Mouse (Mus musculus): ENCODE measurements at regions not wholly inside any gene's neighbourhood (a gene's known extent, or its start where the extent isn't known, plus 50 kb on each side); places are given as distances from the start of the nearest gene placed in this dataset.

GRCm38 (mm10) chr16:50508673-50509528 lies 76.7 kb upstream of the Bbx start:
- H3K27me3 ChIP-seq (replicated peaks; ENCODE audit: insufficient read depth, low read length), result no peaks in the 10 kb centered on the region
- no peaks in the 10 kb centered on the region for H3K9me3 ChIP-seq (ENCODE audit: low read length)
- DNase-seq (ENCODE audit: low spot score) (no peak), ATAC-seq (no peak)
- no peaks in the 10 kb centered on the region for H3K4me1 ChIP-seq (ENCODE audit: insufficient read depth, low read depth, low read length)
- H3K4me3 ChIP-seq (ENCODE audit: low read depth, low read length), result no peak overlapping the region
- H3K27ac ChIP-seq (ENCODE audit: low read length), result no peak overlapping the region
- no peak overlapping the region for H3K4me2 ChIP-seq (replicated peaks; ENCODE audit: low read depth, low read length)
- H3K36me3 ChIP-seq (ENCODE audit: insufficient read depth, low read length), result no peaks in the 10 kb centered on the region
- TF ChIP-seq EP300 (IDR thresholded peaks at IDR 0.05), result no peak
- TF ChIP-seq CTCF (IDR thresholded peaks at IDR 0.05), result no peak
- WGBS, result 68% methylated on average over 14 of the region's 14 CpGs
- no peak overlapping the region for H3K9ac ChIP-seq (replicated peaks; ENCODE audit: low read depth)

- ATAC-seq (no peak), DNase-seq (ENCODE audit: low spot score) (no peak)
- no peak overlapping the region for H3K4me2 ChIP-seq (replicated peaks; ENCODE audit: low read depth, low read length)
- H3K9ac ChIP-seq (replicated peaks; ENCODE audit: low read depth), result no peak overlapping the region
- H3K4me3 ChIP-seq (ENCODE audit: low read depth, low read length), result no peak overlapping the region
- TF ChIP-seq CTCF (IDR thresholded peaks at IDR 0.05) (no peak), EP300 (IDR thresholded peaks at IDR 0.05) (no peak)
- H3K4me1 ChIP-seq (ENCODE audit: insufficient read depth, low read depth, low read length), result no peaks in the 10 kb centered on the region
- no peaks in the 10 kb centered on the region for H3K9me3 ChIP-seq (ENCODE audit: low read length)
- H3K36me3 ChIP-seq (ENCODE audit: insufficient read depth, low read length), result no peaks in the 10 kb centered on the region
- H3K27me3 ChIP-seq (replicated peaks; ENCODE audit: insufficient read depth, low read length), result no peaks in the 10 kb centered on the region
- 61% methylated on average over 3 of the region's 3 CpGs for WGBS
- no peak overlapping the region for H3K27ac ChIP-seq (ENCODE audit: low read length)
Measured at GRCm38 (mm10) chr16:50504619-50505018, 72.4 kb upstream of the Bbx start.

- Histone ChIP-seq H3K36me3 (ENCODE audit: insufficient read depth, low read length) (no peaks in the 10 kb centered on the region), H3K4me3 (ENCODE audit: low read depth, low read length) (no peak overlapping the region), H3K4me1 (ENCODE audit: insufficient read depth, low read depth, low read length) (no peaks in the 10 kb centered on the region), H3K27me3 (replicated peaks; ENCODE audit: insufficient read depth, low read length) (no peaks in the 10 kb centered on the region), H3K9me3 (ENCODE audit: low read length) (no peaks in the 10 kb centered on the region), H3K9ac (replicated peaks; ENCODE audit: low read depth) (no peak overlapping the region), H3K27ac (ENCODE audit: low read length) (no peak overlapping the region), H3K4me2 (replicated peaks; ENCODE audit: low read depth, low read length) (no peak overlapping the region)
- ATAC-seq (no peak), DNase-seq (ENCODE audit: low spot score) (no peak)
- TF ChIP-seq EP300 (IDR thresholded peaks at IDR 0.05) (no peak), CTCF (IDR thresholded peaks at IDR 0.05) (no peak)
- WGBS, result 48% methylated on average over 7 of the region's 7 CpGs
Measured at GRCm38 (mm10) chr16:50498909-50499308, 66.7 kb upstream of the Bbx start.

DNA sequence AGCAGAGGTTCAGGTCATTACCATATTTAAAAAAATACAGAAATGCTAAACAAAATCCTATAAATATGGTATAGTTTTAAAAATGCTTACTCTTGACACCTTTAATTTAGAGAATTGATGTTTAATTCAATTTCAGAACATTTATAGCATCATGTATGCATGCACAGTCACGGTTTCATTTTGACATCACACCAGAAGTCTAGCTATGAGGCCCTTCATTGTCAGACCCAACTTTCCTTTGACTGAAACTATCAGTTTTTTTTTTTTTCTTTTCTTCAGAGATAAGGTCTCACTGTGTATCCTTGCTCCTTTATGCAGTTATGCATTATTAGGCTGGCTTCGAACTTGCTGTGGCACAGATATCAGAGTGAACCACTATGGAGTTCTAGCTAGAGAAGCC lies 61.5 kb upstream of the Bbx start:
- ATAC-seq, result no peak
- H3K9me3 ChIP-seq (ENCODE audit: low read length), result no peaks in the 10 kb centered on the region
- H3K9ac ChIP-seq (replicated peaks; ENCODE audit: low read depth), result no peak overlapping the region
- H3K4me2 ChIP-seq (replicated peaks; ENCODE audit: low read depth, low read length), result no peak overlapping the region
- no peak for DNase-seq (ENCODE audit: low spot score)
- H3K36me3 ChIP-seq (ENCODE audit: insufficient read depth, low read length), result no peaks in the 10 kb centered on the region
- H3K4me1 ChIP-seq (ENCODE audit: insufficient read depth, low read depth, low read length), result no peaks in the 10 kb centered on the region
- no peak overlapping the region for H3K27ac ChIP-seq (ENCODE audit: low read length)
- TF ChIP-seq EP300 (IDR thresholded peaks at IDR 0.05), result no peak
- no peak for TF ChIP-seq CTCF (IDR thresholded peaks at IDR 0.05)
- no peak overlapping the region for H3K4me3 ChIP-seq (ENCODE audit: low read depth, low read length)
- WGBS, result 95% methylated on average over 2 of the region's 2 CpGs
- no peaks in the 10 kb centered on the region for H3K27me3 ChIP-seq (replicated peaks; ENCODE audit: insufficient read depth, low read length)

- no peak for ATAC-seq
- 78% methylated on average over 6 of the region's 6 CpGs for WGBS
Measured at GRCm38 (mm10) chr16:50489244-50489643, 57.1 kb upstream of the Bbx start.

GRCm38 (mm10) chr16:50482360-50482786 lies 50.2 kb upstream of the Bbx start:
- Histone ChIP-seq H3K36me3 (ENCODE audit: insufficient read depth, low read length) (no peaks in the 10 kb centered on the region), H3K4me3 (ENCODE audit: low read depth, low read length) (no peak overlapping the region), H3K27ac (ENCODE audit: low read length) (no peak overlapping the region), H3K27me3 (replicated peaks; ENCODE audit: insufficient read depth, low read length) (no peaks in the 10 kb centered on the region), H3K4me1 (ENCODE audit: insufficient read depth, low read depth, low read length) (no peaks in the 10 kb centered on the region), H3K4me2 (replicated peaks; ENCODE audit: low read depth, low read length) (no peak overlapping the region), H3K9ac (replicated peaks; ENCODE audit: low read depth) (no peak overlapping the region), H3K9me3 (ENCODE audit: low read length) (no peaks in the 10 kb centered on the region)
- WGBS, result 31% methylated on average over 9 of the region's 9 CpGs
- no peak for TF ChIP-seq CTCF (IDR thresholded peaks at IDR 0.05)
- no peak for TF ChIP-seq EP300 (IDR thresholded peaks at IDR 0.05)
- ATAC-seq (no peak), DNase-seq (ENCODE audit: low spot score) (no peak)

More at GRCm38 (mm10) chr16:50489244-50489643, 57.1 kb upstream of the Bbx start:
- no peak for DNase-seq (ENCODE audit: low spot score)
- no peak overlapping the region for H3K4me2 ChIP-seq (replicated peaks; ENCODE audit: low read depth, low read length)
- no peak overlapping the region for H3K9ac ChIP-seq (replicated peaks; ENCODE audit: low read depth)
- TF ChIP-seq CTCF (IDR thresholded peaks at IDR 0.05) (no peak), EP300 (IDR thresholded peaks at IDR 0.05) (no peak)
- no peak overlapping the region for H3K27ac ChIP-seq (ENCODE audit: low read length)
- no peak overlapping the region for H3K4me3 ChIP-seq (ENCODE audit: low read depth, low read length)
- H3K4me1 ChIP-seq (ENCODE audit: insufficient read depth, low read depth, low read length), result no peaks in the 10 kb centered on the region
- H3K9me3 ChIP-seq (ENCODE audit: low read length), result no peaks in the 10 kb centered on the region
- H3K36me3 ChIP-seq (ENCODE audit: insufficient read depth, low read length), result no peaks in the 10 kb centered on the region
- H3K27me3 ChIP-seq (replicated peaks; ENCODE audit: insufficient read depth, low read length), result no peaks in the 10 kb centered on the region
